Mouse (Mus musculus) spleen, postnatal 0 days (tissue): ENCODE measurements around the gene Sprr2b. TPM values are rescaled to one million over a fixed set of nuclear protein-coding genes. Genes with fewer than 3 reads are reported as not detected.

Experiments
- polyA plus RNA-seq: library from polyadenylated mRNA; unstranded; fragments of >200 nt; fragmentation: Nextera tagmentation; extraction: Ambion mirVana; gene quantifications from 2 replicates; pipeline ENCODE4 v1.2.1, GENCODE M21; 2015

Gene Sprr2b
- polyA plus RNA-seq, result not detected in 2 replicates

DNA sequence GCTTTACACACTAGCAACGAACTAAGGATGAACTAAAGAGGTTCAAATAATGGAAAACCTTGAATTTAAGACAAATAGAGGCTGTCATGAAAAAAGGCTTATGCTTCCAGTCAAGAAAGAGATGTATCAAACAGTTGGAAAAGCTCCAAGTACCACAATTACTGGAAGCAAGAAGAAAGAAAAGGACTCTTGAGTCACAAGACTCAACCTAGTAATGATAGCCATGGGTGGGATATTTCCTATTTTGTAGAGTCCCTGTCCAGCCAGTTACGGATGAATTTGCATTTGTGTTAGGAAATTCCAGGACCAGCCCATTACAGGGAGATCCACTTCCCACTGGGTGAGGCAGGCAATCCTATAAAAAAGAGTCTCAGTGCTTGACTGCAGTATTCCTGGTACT lies at the start of gene Sprr2b:
Gene Sprr2b, plus strand, starts transcription at position 301 of the 400 bp plus-strand sequence.

DNA sequence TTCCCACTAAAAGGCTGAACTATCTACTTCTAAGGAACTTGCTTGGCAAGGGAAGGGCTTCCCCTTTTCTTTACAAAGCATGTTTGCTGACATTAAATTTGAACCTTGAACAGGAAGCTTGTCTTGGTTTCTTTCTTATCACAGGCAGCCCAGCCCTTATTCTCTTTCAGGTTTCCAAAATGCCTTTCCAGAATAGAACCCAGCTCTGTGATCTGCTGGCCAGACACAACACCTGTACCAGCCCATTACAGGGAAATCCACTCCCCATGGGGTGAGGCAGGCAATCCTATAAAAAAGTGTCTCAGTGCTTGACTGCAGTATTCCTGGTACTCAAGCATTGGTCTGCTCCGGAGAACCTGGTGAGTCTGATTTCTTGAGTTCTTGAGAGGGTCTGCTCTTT lies 31.3 kb upstream of the Sprr2b start, which contains the start of gene Sprr2a3:
Gene Sprr2a3, plus strand, starts transcription at position 317 of the 400 bp plus-strand sequence.

DNA sequence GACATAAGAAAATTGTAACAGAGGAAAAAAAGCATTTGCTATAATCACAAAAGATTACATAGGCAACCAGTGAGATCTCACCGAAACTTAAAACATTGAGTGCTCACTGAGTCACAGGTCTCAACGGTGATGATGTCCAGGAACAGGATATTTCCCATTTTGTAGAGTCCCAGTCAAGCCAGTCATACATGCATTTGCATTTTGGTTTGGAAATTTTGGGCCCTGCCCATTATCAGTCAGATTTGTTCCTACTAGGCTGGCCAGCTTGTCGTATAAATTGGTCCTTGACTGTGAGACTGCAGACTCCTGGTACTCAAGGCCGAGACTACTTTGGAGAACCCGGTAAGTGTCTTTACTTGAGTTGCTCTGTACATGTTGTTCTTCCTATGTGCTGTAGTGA lies 22.4 kb downstream of the Sprr2b start, which contains the start of gene Sprr2d:
Gene Sprr2d, plus strand, starts transcription at position 301 of the 400 bp plus-strand sequence.

DNA sequence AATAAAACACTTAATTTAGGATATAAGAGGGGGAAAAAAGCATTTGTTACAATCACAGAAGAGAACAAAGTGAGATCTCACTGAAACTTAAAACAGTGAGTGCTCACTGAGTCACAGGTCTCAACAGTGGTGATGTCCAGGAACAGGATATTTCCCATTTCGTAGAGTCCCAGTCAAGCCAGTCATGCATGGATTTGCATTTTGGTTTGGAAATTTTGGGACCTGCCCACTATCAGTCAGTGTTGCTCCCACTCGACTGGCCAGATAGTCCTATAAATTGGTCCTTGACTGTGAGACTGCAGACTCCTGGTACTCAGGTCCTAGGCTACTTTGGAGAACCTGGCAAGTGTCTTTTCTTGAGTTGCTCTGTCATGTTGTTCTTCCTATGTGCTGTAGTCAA lies 35.4 kb downstream of the Sprr2b start, which contains the start of gene Sprr2e:
Gene Sprr2e, plus strand, starts transcription at position 301 of the 400 bp plus-strand sequence.

DNA sequence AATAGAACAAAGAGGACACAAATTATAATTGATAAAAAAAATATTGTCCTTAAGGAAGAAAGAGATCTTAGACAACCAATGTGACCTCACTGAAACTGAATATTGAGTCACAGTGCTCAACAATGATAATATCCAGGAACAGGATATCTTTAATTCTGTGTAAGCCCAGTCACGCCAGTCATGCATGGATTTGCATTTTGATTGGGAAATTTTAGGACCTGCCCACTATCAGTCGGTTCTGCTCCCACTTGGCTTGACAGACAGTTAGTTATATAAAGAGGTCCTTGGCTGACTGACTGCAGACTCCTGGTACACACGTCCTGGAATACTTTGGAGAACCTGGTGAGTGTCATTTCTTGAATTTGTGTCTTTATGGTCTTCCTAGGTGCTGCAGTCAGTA lies 48.5 kb downstream of the Sprr2b start, which contains the start of gene Sprr2f:
Gene Sprr2f, plus strand, starts transcription at position 301 of the 400 bp plus-strand sequence.

Other genes starting within 250 kb of the Sprr2b start
- gene Lor, start 233.5 kb upstream of the Sprr2b start, polyA plus RNA-seq, result 0.23 and 0.38 TPM in 2 replicates
- not detected in 2 replicates for gene Prr9, start 192.7 kb upstream of the Sprr2b start, polyA plus RNA-seq
- gene Lelp1, start 173.9 kb upstream of the Sprr2b start, polyA plus RNA-seq, result not detected in 2 replicates
- gene Sprr2a1, start 100.8 kb upstream of the Sprr2b start, polyA plus RNA-seq, result not detected in 2 replicates
- gene Sprr2a2, start 100.7 kb upstream of the Sprr2b start, polyA plus RNA-seq, result 0.87 and 0.88 TPM in 2 replicates
- not detected in 2 replicates for gene Sprr2a3, start 31.2 kb upstream of the Sprr2b start, polyA plus RNA-seq
- not detected in 2 replicates for gene Sprr2d, start 22.5 kb downstream of the Sprr2b start, polyA plus RNA-seq
- gene Sprr2e, start 35.5 kb downstream of the Sprr2b start, polyA plus RNA-seq, result not detected in 2 replicates
- not detected in 2 replicates for gene Sprr2f, start 48.6 kb downstream of the Sprr2b start, polyA plus RNA-seq
- gene Sprr2h, start 69.1 kb downstream of the Sprr2b start, polyA plus RNA-seq, result not detected in 2 replicates
- not detected in 2 replicates for gene Sprr2i, start 91.4 kb downstream of the Sprr2b start, polyA plus RNA-seq
- gene Sprr2j-ps, start 101.5 kb downstream of the Sprr2b start, polyA plus RNA-seq, result not detected in 2 replicates
- gene Gm9774, start 112.8 kb downstream of the Sprr2b start, polyA plus RNA-seq, result 6.8 and 7.6 TPM in 2 replicates
- not detected in 2 replicates for gene Sprr2k, start 116.0 kb downstream of the Sprr2b start, polyA plus RNA-seq
- gene Sprr1b, start 122.2 kb downstream of the Sprr2b start, polyA plus RNA-seq, result not detected in 2 replicates
- 0.11 TPM in 1 of 2 replicates, not detected in the other for gene Sprr3, start 142.1 kb downstream of the Sprr2b start, polyA plus RNA-seq
- 0.17 TPM in 1 of 2 replicates, not detected in the other for gene Sprr1a, start 169.3 kb downstream of the Sprr2b start, polyA plus RNA-seq
- not detected in 2 replicates for gene Sprr4, start 183.9 kb downstream of the Sprr2b start, polyA plus RNA-seq
- gene 2310046K23Rik, start 217.9 kb downstream of the Sprr2b start, polyA plus RNA-seq, result not detected in 2 replicates